Mouse (Mus musculus): ENCODE measurements at regions not wholly inside any gene's neighbourhood (a gene's known extent, or its start where the extent isn't known, plus 50 kb on each side); places are given as distances from the start of the nearest gene placed in this dataset.
"Not testable (repeated sequence)": the region's sequence is repeated elsewhere in the genome, so short reads cannot be mapped to it uniquely, and the experiment has no call there.

DNA sequence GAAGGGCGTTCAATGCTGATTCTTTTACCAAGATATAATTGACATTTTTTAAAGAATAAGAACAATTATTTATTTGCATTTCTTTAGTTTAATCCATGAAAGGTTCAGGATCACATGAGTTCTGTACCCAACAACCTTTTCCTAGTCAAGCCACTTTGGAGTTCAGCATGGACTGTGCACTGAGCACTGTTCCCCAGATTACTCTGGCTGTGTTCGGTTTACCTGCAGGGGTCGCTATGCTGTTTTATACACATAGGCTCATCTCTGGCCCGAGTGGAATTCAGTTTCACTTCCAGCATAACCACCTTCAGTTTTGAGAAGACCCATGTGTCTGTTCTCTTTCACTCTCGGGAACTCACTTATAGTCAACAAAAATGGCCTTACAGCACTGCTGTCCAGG lies 93.5 kb upstream of the Smarcad1 start:
- TF ChIP-seq POLR2A (IDR thresholded peaks at IDR 0.05; ENCODE audit: low read depth, low read length); CTCF (IDR thresholded peaks at IDR 0.05; ENCODE audit: extremely low read depth, insufficient read depth, insufficient read length, insufficient replicate concordance): not testable (repeated sequence)
